Mouse (Mus musculus): ENCODE results near the gene Myo9b.
"Not testable (repeated sequence)": the region's sequence is repeated elsewhere in the genome, so short reads cannot be mapped to it uniquely, and the experiment has no call there.

The Myo9b gene

DNA sequence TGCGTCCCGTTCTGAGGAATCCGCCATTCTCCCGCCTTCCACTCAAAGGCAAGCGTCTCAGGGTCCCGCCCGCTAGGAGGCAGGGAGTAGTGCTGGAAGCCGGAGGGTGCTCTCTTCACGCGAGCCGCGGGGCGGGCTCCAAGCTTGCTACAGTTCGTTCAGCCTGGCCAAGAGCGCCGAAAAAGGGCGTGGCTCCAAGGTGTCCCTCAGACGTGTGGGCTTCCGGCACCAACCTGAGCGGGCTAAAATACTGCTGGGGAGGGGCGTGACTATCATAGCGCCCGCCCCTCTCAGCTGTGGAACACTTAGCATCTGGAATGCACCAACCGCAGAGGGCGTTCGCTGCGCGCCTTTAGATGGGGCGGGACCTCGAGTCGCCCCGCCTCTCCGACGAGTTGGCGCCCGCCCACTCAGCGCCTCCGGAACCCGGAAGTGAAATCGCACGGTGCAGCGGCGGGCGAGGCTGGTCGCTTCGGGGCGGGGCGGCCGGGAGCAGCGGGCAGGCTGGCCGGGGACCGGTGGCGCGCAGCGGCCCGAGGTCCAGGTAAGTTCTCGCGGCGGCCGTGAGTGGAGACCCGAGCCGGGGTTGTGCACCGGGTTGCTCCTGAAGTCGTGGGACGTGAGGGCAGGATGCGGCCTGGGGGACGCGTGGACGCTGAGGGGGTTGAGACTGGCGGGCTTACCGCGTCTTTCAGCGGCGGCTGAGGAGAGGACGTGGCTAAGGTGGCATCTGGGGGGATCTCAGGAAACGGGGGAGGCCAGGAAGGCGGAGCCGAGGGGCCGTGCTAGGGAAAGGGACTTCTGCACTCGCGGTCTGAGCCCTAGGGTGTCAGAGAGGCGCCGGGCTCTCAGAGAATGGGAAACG is at the start of gene Myo9b, which contains the start of gene Haus8:
Gene Myo9b (plus strand): TSS at position 429 of the 865 bp plus-strand sequence.
Gene Haus8 (minus strand): TSS at position 649 of the 865 bp plus-strand sequence.
- peak; percentile 98 for DNase-seq

DNA sequence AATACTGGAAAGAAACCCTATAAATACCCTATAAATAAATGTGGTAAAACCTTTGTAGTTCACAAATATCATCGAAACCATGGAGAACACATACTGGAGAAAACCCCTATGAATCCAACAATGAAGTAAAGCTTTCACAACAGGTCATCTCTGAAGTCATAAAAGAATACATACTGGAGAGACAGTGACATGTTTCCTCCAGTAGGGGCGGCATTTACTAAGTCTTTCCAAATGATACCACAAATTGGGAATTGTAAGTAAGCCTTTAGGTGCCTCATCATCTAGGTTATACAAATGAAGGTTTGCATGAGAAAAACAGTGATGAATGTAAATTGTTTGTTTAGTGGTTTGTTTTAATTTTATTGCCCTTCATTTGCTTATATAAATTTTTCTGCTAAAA is 48.0 kb upstream of the Myo9b start:
- DNase-seq, result no peak

DNA sequence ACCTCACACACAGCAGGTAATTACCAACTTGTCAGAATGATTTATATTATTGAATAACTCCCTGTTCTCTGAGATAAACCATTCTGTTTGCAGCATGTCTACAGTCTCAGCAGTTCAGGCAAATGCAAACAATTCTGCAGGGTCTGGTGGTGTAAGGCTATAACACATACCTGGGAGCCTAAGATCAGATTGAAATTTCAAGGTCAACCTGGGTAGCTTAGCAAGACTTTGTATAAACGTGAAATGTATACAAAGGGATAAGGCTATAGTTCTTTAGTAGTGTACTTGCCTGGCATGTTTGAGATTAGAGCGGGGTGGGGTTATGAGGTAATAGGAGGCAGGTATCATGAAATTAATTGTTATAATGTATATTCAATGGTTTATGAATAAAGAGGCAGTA is 29.8 kb upstream of the Myo9b start:
- no peak for DNase-seq

DNA sequence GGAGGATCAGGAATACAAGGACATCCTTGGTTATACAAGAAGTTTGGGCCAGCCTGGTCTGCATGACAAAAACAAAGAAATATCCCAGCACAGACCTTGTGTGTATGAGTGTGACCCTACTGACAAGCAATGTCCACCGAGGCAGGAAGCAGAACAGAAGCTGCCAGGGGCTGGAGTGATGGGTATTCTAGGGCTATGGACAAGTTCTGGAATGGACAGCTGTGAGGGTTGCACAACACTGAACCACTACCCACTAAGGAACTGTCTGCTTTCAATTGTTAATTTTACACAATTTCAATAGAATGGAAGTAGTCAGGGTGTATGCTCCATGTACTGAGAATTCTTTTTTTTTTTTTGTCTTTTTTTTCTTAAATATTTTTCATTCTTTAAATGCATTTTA is 24.3 kb upstream of the Myo9b start:
- no peak for DNase-seq

DNA sequence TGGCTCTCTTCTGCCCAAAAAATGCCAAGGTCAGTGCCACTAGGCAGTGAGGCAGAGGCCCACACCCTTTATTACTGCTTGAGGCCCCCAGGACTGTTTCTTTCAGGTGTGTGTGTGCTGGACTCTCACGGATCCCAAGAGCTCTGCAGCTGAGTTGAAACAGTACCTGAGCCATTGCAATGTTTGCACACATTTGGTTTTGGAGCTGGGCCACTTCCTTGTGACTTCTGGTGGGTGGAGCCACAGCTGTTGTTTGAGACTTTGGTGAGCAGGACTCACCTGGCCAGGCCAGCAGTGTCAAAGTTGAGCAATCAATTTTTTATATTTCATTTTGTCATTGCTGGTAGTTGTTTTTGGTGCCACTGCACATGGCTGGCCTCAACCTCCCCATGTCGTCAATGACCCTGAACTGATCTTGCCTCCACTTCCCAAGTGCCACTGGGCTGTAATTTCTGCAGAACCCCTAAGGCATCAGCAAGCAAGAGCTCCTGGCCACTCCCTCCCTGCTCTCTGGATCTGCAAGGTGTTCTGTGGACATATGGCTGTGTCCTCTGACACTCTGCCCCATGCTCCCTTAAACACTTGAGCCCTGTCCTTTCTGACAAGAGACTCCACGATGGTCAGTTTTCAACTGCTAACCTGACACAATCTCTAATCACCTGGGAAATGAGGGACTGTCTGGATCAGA is 15.8 kb upstream of the Myo9b start:
- no peak for DNase-seq

- no peak for DNase-seq
Observed at GRCm38 (mm10) chr8:71261234-71261633, 11.3 kb upstream of the Myo9b start.

- no peak for DNase-seq
Observed at GRCm38 (mm10) chr8:71267690-71268089, 4.8 kb upstream of the Myo9b start.

GRCm38 (mm10) chr8:71268286-71268685 is 4.2 kb upstream of the Myo9b start:
- DNase-seq, result not testable (repeated sequence)

GRCm38 (mm10) chr8:71271630-71272029 is 884 bp upstream of the Myo9b start:
- DNase-seq, result no peak

DNA sequence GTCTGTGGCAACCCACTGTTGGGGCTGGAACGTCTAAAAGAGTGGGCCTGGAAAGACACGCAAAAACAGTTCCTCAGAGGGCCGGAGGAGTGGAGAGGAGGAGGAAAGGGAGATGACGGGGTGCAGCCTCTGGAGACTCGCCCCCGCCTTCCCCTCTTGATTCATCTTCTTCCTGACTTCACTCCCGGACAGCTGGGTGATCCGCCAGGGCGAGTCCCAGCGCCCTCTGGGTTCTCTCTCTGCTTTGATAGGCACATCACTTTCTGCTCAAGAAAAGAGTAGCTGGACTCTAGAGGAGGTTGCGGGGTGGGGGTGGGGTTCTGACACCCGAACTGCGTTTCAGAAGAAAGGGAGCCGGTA is 617 bp downstream of the Myo9b start:
- DNase-seq, result peak; percentile 54

- DNase-seq, result no peak
Observed at GRCm38 (mm10) chr8:71274478-71274877, 2.0 kb downstream of the Myo9b start.

GRCm38 (mm10) chr8:71276166-71276565 is 3.7 kb downstream of the Myo9b start:
- DNase-seq, result no peak

DNA sequence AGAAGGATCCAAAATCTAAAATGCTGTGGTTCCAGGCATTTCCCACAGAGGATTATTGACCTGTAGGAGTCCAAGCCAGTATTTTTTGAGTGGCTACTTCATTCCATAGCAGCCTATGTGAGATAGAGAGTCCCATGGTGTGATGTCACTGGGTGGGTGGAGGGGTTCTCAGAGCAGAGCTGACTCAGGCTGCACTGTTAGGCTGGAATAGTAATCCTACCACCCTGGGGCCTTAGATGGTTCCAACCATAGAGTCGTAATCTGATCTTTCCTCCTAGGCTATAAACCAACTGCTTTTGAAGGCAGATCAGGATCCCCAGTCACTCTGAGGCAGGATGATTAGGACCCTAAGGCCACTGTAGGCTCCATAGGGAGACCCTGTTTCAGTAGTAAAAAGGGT is 6.9 kb downstream of the Myo9b start:
- DNase-seq, result not testable (repeated sequence)

GRCm38 (mm10) chr8:71281731-71282130 is 9.2 kb downstream of the Myo9b start:
- DNase-seq, result peak; percentile 23

DNA sequence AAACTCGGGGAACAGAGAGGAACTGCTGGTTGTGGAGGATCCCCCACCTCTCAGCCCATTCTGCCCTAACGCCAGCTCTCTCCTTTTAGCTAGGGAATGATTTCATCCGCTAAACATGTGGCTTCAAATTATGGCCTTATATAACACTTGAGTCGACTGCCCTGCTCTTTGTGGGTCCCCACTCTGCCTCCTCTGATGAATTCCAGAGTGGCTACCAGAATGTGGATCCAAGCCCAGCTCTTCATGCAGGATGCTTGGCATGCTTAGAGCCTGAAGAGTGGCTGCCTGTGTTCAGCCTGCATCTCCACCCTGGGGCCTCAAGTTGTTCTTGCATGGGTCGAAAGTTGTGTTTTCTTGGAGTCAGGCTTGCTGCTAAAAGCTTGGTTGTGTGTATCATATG is 10.1 kb downstream of the Myo9b start:
- no peak for DNase-seq

GRCm38 (mm10) chr8:71286223-71286622 is 13.7 kb downstream of the Myo9b start:
- DNase-seq, result not testable (repeated sequence)

GRCm38 (mm10) chr8:71288441-71288949 is 16.0 kb downstream of the Myo9b start:
- DNase-seq, result no peak

GRCm38 (mm10) chr8:71289098-71289497 is 16.6 kb downstream of the Myo9b start:
- no peak for DNase-seq

- no peak for DNase-seq
Observed at GRCm38 (mm10) chr8:71290211-71290610, 17.7 kb downstream of the Myo9b start.

- DNase-seq, result no peak
Observed at GRCm38 (mm10) chr8:71290911-71291310, 18.4 kb downstream of the Myo9b start.

- DNase-seq, result no peak
Observed at GRCm38 (mm10) chr8:71291351-71291750, 18.8 kb downstream of the Myo9b start.

- not testable (repeated sequence) for DNase-seq
Observed at GRCm38 (mm10) chr8:71293930-71294329, 21.4 kb downstream of the Myo9b start.

GRCm38 (mm10) chr8:71296188-71296621 is 23.7 kb downstream of the Myo9b start:
- DNase-seq, result no peak

- DNase-seq, result no peak
Observed at GRCm38 (mm10) chr8:71296784-71297183, 24.3 kb downstream of the Myo9b start.
